Mouse (Mus musculus) megakaryocyte, embryonic 14.5 days (primary cell): ENCODE data around the gene Arid5b.

Experiments
- FLI1 ChIP-seq: IDR thresholded peaks from 2 replicates; pipeline ENCODE4 v1.6.1; 2012; ENCODE audit warnings: low read length, inconsistent platforms, mixed read lengths
- GATA1 ChIP-seq: IDR thresholded peaks from 3 replicates; pipeline ENCODE4 v1.6.1; 2012; ENCODE audit warnings: mixed read lengths, low read length, inconsistent platforms, borderline replicate concordance

- TF ChIP-seq GATA1 (no peak), FLI1 (no peak)
These were observed 42.4 kb upstream of the Arid5b start for GRCm38 (mm10) chr10:68320986-68321385.
